Mouse (Mus musculus) thymus, postnatal 0 days (tissue): ENCODE data around the gene Trmt1l. TPM values are rescaled to one million over a fixed set of nuclear protein-coding genes. Genes with fewer than 3 reads are reported as not detected.
A peak's percentile ranks its signal among the peaks of the same experiment; 100 is the strongest.

Experiments
- DNase-seq: peaks from one replicate; pipeline ENCODE4 v3.0.0-alpha.2; 2015; ENCODE audit warnings: low spot score
- microRNA-seq: library from miRNA; unstranded; fragments of <30 nt; microRNA quantifications from one replicate; pipeline ENCODE4, GENCODE M21; 2016; ENCODE audit warnings: borderline number of aligned reads
- polyA plus RNA-seq: library from polyadenylated mRNA; unstranded; fragments of >200 nt; fragmentation: Nextera tagmentation; extraction: Ambion mirVana; gene quantifications from 2 replicates; pipeline ENCODE4 v1.2.1, GENCODE M21; 2015

Gene Trmt1l
- polyA plus RNA-seq, 1 experiment from 2014 or later, result 29.9 TPM

GRCm38 (mm10) chr1:151494711-151495110 is 66.4 kb downstream of the Trmt1l start:
- no peak for DNase-seq

- no peak for DNase-seq
Observed at GRCm38 (mm10) chr1:151495635-151496285, 67.4 kb downstream of the Trmt1l start.

GRCm38 (mm10) chr1:151497028-151497427 is 68.7 kb downstream of the Trmt1l start:
- DNase-seq, result peak; percentile 48

GRCm38 (mm10) chr1:151497942-151498341 is 69.6 kb downstream of the Trmt1l start:
- no peak for DNase-seq

- DNase-seq, result no peak
Observed at GRCm38 (mm10) chr1:151498381-151498780, 70.0 kb downstream of the Trmt1l start.

- peak; percentile 59 for DNase-seq
Observed at GRCm38 (mm10) chr1:151499815-151500501, 71.6 kb downstream of the Trmt1l start.

GRCm38 (mm10) chr1:151500531-151501361 is 72.4 kb downstream of the Trmt1l start, which contains the start of gene Rnf2:
Rnf2 (minus strand) TSS chr1:151500955.
- peak; percentile 97 for DNase-seq

Small RNA genes within 50 kb of the gene (microRNA-seq; reads per million reads assigned to microRNA genes)
- gene Mir7682, result not detected

Other genes starting within 250 kb of the Trmt1l start
- not detected in 2 replicates for gene Gm47985, start 246.0 kb upstream of the Trmt1l start, polyA plus RNA-seq
- gene Gm8947, start 236.2 kb upstream of the Trmt1l start, polyA plus RNA-seq, result not detected in 2 replicates
- gene Gm47995, start 230.1 kb upstream of the Trmt1l start, polyA plus RNA-seq, result not detected in 2 replicates
- gene 3110040M04Rik, start 224.4 kb upstream of the Trmt1l start, polyA plus RNA-seq, result not detected in 2 replicates
- not detected in 2 replicates for gene Gm47996, start 218.4 kb upstream of the Trmt1l start, polyA plus RNA-seq
- 171 and 193 TPM in 2 replicates for gene Ivns1abp, start 84.1 kb upstream of the Trmt1l start, polyA plus RNA-seq
- gene Swt1, start 87 bp upstream of the Trmt1l start, polyA plus RNA-seq, result 38.7 and 42.7 TPM in 2 replicates
- gene Rnf2, start 72.4 kb downstream of the Trmt1l start, polyA plus RNA-seq, result 65.0 and 67.6 TPM in 2 replicates
- 10.9 and 12.6 TPM in 2 replicates for gene Fam129a, start 142.6 kb downstream of the Trmt1l start, polyA plus RNA-seq